Mouse (Mus musculus) stomach, postnatal 0 days (tissue): ENCODE measurements around the gene 4931414P19Rik.

Experiments used
- CTCF ChIP-seq: IDR thresholded peaks from 2 replicates; pipeline ENCODE4 v1.5.1; 2016; ENCODE audit warnings: antibody characterized with exemption, low read depth, mild to moderate bottlenecking, moderate library complexity
- EP300 ChIP-seq: optimal IDR thresholded peaks from 2 replicates; pipeline ENCODE3; 2016; ENCODE audit warnings: antibody characterized with exemption

DNA sequence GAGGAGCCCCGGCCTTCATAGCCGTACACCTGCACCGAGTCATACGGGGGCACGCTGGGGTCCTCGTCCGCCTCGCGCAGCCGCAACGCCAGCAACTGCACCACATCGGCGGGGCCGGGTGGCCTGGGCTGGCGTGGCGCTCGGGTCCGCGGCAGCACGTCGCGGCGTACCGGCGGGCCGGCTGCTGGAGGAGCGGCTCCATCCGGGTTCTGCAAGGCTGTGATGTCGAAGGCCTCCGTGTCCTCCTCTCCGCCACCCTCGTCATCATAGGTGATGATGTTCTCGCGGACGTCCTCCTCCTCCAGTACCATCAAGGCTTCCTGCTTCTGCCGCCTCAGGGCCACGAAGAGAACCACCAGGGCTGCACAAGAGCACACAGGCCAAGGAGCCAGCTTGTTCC is 26.5 kb upstream of the 4931414P19Rik start:
- TF ChIP-seq CTCF = no peak
- TF ChIP-seq EP300 = no peak
